Mouse (Mus musculus) kidney, embryonic 14.5 days (tissue): ENCODE measurements around the gene Dnttip1. TPM values are rescaled to one million over a fixed set of nuclear protein-coding genes. Genes with fewer than 3 reads are reported as not detected.

ENCODE experiments used
- ATAC-seq: fragments of 200-750 bp; cut with Nextera tagmentation; 2 replicates; pipeline ENCODE4 v1.8.0; 2017; ENCODE audit warnings: moderate number of reproducible peaks, mild to moderate bottlenecking, moderate TSS enrichment, moderate library complexity; ENCODE audit not compliant: low FRiP score, low TSS enrichment
- H3K27ac ChIP-seq: fragments of 300-500 bp; sonication (generic); 2 replicates; pipeline ENCODE4 v1.5.1; 2014; ENCODE audit warnings: low read depth, mild to moderate bottlenecking, low read length, moderate library complexity, mixed read lengths
- H3K27me3 ChIP-seq: fragments of 300-500 bp; sonication (generic); 2 replicates; pipeline ENCODE4 v1.6.1; 2014; ENCODE audit warnings: mild to moderate bottlenecking, low read length; ENCODE audit not compliant: control insufficient read depth, insufficient read depth
- H3K36me3 ChIP-seq: fragments of 300-500 bp; sonication (generic); 2 replicates; pipeline ENCODE4 v1.6.1; 2014; ENCODE audit warnings: low read length, mixed read lengths; ENCODE audit not compliant: control insufficient read depth, insufficient read depth
- H3K4me1 ChIP-seq: fragments of 300-500 bp; sonication (generic); 2 replicates; pipeline ENCODE4 v1.6.1; 2014; ENCODE audit warnings: low read length, mixed read lengths; ENCODE audit not compliant: control insufficient read depth, insufficient read depth
- H3K4me2 ChIP-seq: fragments of 300-500 bp; sonication (generic); replicated peaks from 2 replicates; pipeline ENCODE4 v1.6.1; 2014; ENCODE audit warnings: low read depth, mild to moderate bottlenecking, low read length
- H3K4me3 ChIP-seq: fragments of 300-500 bp; sonication (generic); 2 replicates; pipeline ENCODE4 v1.5.1; 2014; ENCODE audit warnings: mild to moderate bottlenecking, low read length
- H3K9ac ChIP-seq: fragments of 300-500 bp; sonication (generic); 2 replicates; pipeline ENCODE4 v1.6.1; 2014; ENCODE audit warnings: low read depth, mild to moderate bottlenecking, low read length, moderate library complexity
- H3K9me3 ChIP-seq: fragments of 300-500 bp; sonication (generic); 2 replicates; pipeline ENCODE4 v1.6.1; 2016; ENCODE audit warnings: low read length; ENCODE audit not compliant: control insufficient read depth
- WGBS: fragments of 180-500 bp; shearing (Covaris S2); extraction: QIAGEN DNeasy Blood & Tissue Kit; methylation state at CpG from one replicate; pipeline ENCODE4 v1.1.7; 2014; 5-methylcytosine and 5-hydroxymethylcytosine counted together
- polyA plus RNA-seq: library from polyadenylated mRNA; unstranded; fragments of >200 nt; fragmentation: Nextera tagmentation; extraction: Ambion mirVana; gene quantifications from 2 replicates; pipeline ENCODE4 v1.2.1, GENCODE M21; 2014

Gene Dnttip1
- polyA plus RNA-seq, 1 experiment from 2014 or later = 70.8 TPM

DNA sequence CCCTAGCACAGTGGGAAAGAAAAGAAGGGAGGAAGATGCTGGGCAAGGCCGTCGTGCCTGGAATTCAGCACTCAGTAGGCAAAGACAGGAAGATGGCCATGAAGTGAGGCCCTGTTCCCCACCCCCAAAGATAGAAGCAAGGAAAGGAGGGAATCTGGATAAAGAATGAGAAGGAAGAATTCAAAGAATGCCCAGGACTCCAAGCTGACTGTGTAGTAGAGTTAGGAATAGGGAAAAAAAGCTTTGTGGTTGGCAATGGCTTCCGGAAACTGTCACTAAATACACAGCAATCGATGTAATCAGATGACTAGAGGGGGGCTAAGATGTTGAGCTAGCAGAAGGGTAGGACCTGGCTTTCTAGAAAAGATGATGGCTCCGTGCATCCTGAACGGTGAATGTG lies 71.4 kb downstream of the Dnttip1 start:
- Histone ChIP-seq H3K9ac (no peak overlapping the region), H3K36me3 (0 out of 2 replicates have a peak, but pooled peaks cover 11% of the 10 kb centered on the region), H3K9me3 (no peaks in the 10 kb centered on the region), H3K4me2 (no peak overlapping the region), H3K4me1 (peaks cover 4% of the 10 kb centered on the region; the same call in 1 of the 2 replicates), H3K27me3 (no peaks in the 10 kb centered on the region), H3K27ac (no peak overlapping the region), H3K4me3 (no peak overlapping the region)
- WGBS = 84% methylated on average over 6 of the region's 6 CpGs
- no peak for ATAC-seq

- Histone ChIP-seq H3K4me3 (no peak overlapping the region), H3K27me3 (no peaks in the 10 kb centered on the region), H3K9ac (no peak overlapping the region), H3K27ac (no peak overlapping the region), H3K9me3 (no peaks in the 10 kb centered on the region), H3K4me1 (peaks cover 7% of the 10 kb centered on the region; the same call in 1 of the 2 replicates), H3K4me2 (no peak overlapping the region), H3K36me3 (0 out of 2 replicates have a peak, but pooled peaks cover 11% of the 10 kb centered on the region)
- no peak; the same call in 1 of the 2 replicates for ATAC-seq
- WGBS = 60% methylated on average over 5 of the region's 5 CpGs
These were observed 71.9 kb downstream of the Dnttip1 start for GRCm38 (mm10) chr2:164817703-164818102.

Other genes with a start within 250 kb of the Dnttip1 start
- gene Pigt, start 248.5 kb upstream of the Dnttip1 start, polyA plus RNA-seq = 70.7 and 79.2 TPM in 2 replicates
- 330 and 331 TPM in 2 replicates for gene Wfdc2, start 183.6 kb upstream of the Dnttip1 start, polyA plus RNA-seq
- gene Spint3, start 172.5 kb upstream of the Dnttip1 start, polyA plus RNA-seq = not detected in 2 replicates
- not detected in 2 replicates for gene Wfdc6a, start 160.5 kb upstream of the Dnttip1 start, polyA plus RNA-seq
- gene Eppin, start 152.4 kb upstream of the Dnttip1 start, polyA plus RNA-seq = not detected in 2 replicates
- not detected in 2 replicates for gene Wfdc6b, start 132.5 kb upstream of the Dnttip1 start, polyA plus RNA-seq
- gene Wfdc8, start 132.4 kb upstream of the Dnttip1 start, polyA plus RNA-seq = not detected in 2 replicates
- not detected in 2 replicates for gene Wfdc16, start 107.2 kb upstream of the Dnttip1 start, polyA plus RNA-seq
- gene Wfdc10, start 89.9 kb upstream of the Dnttip1 start, polyA plus RNA-seq = not detected in 2 replicates
- gene Wfdc9, start 89.4 kb upstream of the Dnttip1 start, polyA plus RNA-seq = not detected in 2 replicates
- not detected in 2 replicates for gene Wfdc11, start 71.9 kb upstream of the Dnttip1 start, polyA plus RNA-seq
- gene Wfdc13, start 60.9 kb upstream of the Dnttip1 start, polyA plus RNA-seq = 0.54 and 0.93 TPM in 2 replicates
- gene Spint4, start 47.5 kb upstream of the Dnttip1 start, polyA plus RNA-seq = 1.1 and 1.4 TPM in 2 replicates
- gene Spint5, start 30.7 kb upstream of the Dnttip1 start, polyA plus RNA-seq = not detected in 2 replicates
- 0.83 and 1.4 TPM in 2 replicates for gene Wfdc3, start 52 bp upstream of the Dnttip1 start, polyA plus RNA-seq
- gene Ube2c, start 23.9 kb downstream of the Dnttip1 start, polyA plus RNA-seq = 559 and 687 TPM in 2 replicates
- 1.8 and 1.9 TPM in 2 replicates for gene Tnnc2, start 34.0 kb downstream of the Dnttip1 start, polyA plus RNA-seq
- 16.0 and 16.6 TPM in 2 replicates for gene Snx21, start 39.8 kb downstream of the Dnttip1 start, polyA plus RNA-seq
- gene Acot8, start 58.9 kb downstream of the Dnttip1 start, polyA plus RNA-seq = 13.7 and 17.0 TPM in 2 replicates
- 7.3 and 9.0 TPM in 2 replicates for gene Zswim3, start 59.1 kb downstream of the Dnttip1 start, polyA plus RNA-seq
- 12.4 and 20.0 TPM in 2 replicates for gene Zswim1, start 76.7 kb downstream of the Dnttip1 start, polyA plus RNA-seq
- not detected in 2 replicates for gene Spata25, start 82.6 kb downstream of the Dnttip1 start, polyA plus RNA-seq
- 122 and 135 TPM in 2 replicates for gene Ctsa, start 86.9 kb downstream of the Dnttip1 start, polyA plus RNA-seq
- 6.0 and 6.6 TPM in 2 replicates for gene Neurl2, start 87.5 kb downstream of the Dnttip1 start, polyA plus RNA-seq
- gene Pltp, start 111.7 kb downstream of the Dnttip1 start, polyA plus RNA-seq = 25.7 and 34.6 TPM in 2 replicates
- gene Pcif1, start 133.3 kb downstream of the Dnttip1 start, polyA plus RNA-seq = 68.9 and 72.9 TPM in 2 replicates
- 10.7 and 13.8 TPM in 2 replicates for gene Zfp335, start 165.8 kb downstream of the Dnttip1 start, polyA plus RNA-seq
- 0.76 and 1.4 TPM in 2 replicates for gene Mmp9, start 194.8 kb downstream of the Dnttip1 start, polyA plus RNA-seq
- 1.5 and 1.6 TPM in 2 replicates for gene Slc12a5, start 214.8 kb downstream of the Dnttip1 start, polyA plus RNA-seq